Mouse (Mus musculus): Measurements from ENCODE around the gene Ndufa12. TPM values are rescaled to one million over a fixed set of nuclear protein-coding genes. Genes with fewer than 3 reads are reported as not detected.

Ndufa12 gene
- total RNA-seq (2021): 479 and 503 TPM in 2 replicates
- long read RNA-seq, experiment 1, transcript Ndufa12-201 (4 exons, 1,110 nt): major isoform, 336 of 349 reads
- long read RNA-seq, experiment 1, partial matches to known transcripts: 4 of 349 reads
- long read RNA-seq, experiment 1, other reads (novel, unspliced or antisense): 8 of 349 reads
- long read RNA-seq, experiment 2, transcript Ndufa12-201 (4 exons, 1,110 nt): major isoform, 398 of 411 reads
- long read RNA-seq, experiment 2, partial matches to known transcripts: 3 of 411 reads
- long read RNA-seq, experiment 2, other reads (novel, unspliced or antisense): 9 of 411 reads

DNA sequence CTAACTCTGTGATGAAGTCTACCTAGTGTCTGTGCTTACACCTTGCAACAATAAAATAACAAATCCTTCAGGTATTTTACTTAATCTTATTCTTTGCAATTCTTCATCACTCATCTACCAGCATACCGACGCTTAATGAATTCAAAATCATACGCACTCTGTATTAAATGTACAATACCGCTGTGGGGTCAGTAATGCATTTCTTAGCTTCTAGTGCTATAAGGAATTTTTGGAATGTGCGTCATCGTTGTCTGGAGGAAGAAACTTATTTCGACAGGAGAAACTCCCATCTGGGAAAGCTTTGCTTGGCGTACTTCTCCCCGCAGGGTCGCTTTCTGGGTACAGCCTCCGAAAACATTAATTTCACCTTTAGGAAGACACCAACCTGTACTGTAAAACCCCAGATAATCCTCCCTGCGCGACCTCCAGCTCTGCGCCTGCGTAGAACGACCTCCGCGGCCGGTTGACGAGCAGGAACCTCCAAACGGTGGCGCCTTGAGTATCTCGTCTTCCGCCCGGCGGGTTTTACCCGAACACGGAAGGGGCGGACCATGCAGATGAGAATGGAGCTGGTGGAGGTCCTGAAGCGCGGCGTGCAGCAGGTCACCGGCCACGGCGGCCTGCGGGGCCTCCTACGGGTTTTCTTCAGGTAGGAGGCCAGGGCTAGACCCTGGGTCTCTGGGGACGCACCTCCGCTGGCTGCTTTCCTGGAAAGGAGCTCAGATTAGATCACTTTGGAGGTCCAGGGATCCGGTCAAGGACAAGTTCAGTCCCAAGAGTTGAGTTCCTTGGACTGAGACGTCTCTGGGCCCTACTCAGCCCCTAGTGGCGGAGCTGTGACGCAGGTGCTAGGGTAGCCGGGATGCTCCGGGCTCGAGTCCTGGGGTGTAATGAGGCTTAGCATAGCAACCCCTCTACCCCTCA, at the start of gene Ndufa12:
TSS of gene Ndufa12 (plus strand) at position 239 of the 924 bp plus-strand sequence.
- peak; percentile 97 for DNase-seq

DNA sequence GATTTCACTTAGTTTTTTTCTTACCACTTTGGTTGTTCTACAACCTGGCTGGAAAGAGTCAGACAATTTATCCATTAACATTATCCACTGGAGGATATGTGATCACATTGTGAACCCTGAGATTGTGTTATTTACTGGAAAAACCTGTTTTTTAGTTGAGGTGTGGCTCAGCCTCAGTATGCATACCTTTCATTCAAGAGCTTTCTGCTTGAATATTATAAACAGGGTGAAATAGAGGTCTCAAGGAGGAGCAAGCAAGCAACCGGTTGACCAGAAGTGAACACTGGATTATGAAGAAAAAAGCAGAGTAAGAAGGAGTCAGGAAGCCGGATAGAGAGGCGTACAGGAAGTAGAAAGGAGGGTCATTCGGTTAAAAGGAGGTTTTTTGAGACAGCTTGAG, 47.0 kb upstream of the Ndufa12 start:
- DNase-seq: no peak

DNA sequence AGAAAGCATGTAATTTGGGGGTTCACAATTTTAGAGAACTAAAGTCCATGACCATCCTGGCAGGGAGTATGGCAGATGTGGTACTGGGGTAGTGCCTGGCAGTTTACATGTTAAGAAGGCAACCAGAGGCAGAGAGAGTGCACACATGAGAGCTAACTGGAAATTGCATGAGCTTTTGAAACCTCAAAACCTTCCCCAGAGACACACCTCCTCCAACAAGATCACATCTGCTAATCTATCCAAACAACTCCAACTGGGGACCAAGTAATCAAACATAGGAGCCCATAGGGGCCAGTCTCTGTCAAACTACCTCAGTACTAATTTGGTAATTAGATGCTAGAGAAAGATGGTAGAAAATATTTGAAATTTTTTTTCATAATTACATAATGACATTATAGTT, 44.7 kb upstream of the Ndufa12 start:
- DNase-seq: no peak

DNA sequence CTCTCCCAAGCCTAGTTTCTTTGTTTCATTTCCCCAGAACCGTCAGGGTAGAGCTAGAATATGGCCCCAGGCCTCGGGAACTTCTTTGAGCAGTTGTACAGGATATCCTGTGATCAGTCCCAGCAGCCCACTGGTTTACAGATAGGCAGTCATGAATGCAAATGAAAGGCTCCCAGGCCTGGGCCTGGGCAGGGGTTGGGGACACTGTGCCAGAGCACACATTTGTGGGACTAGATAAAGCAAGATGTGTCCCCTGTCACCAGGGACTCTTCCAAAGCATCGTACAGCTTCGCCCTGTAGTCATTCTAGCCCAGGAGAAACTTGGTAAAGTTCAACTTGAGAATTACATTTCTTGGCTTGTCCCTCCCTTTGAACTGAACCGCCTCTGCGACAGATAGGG, 39.6 kb upstream of the Ndufa12 start:
- DNase-seq: no peak

DNA sequence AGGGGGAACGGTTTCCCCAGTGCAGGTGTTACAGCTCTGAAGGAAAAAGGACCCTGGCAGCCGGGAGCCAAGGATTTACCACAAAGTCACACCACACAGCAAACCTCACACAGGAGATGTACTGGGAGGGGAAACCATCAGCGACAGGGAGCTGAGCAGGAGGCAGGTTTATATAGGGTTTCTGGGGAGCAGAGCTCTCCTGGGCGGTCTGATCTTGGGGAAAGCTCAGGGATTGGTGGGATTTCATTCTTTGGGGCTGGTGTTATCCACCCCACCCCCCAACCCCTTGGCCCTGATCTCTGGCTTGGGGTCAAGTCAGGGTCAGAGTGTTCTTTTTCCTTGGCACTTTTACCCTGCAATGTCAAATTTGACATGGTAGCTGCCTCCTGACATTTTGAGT, 39.1 kb upstream of the Ndufa12 start:
- no peak for DNase-seq

DNA sequence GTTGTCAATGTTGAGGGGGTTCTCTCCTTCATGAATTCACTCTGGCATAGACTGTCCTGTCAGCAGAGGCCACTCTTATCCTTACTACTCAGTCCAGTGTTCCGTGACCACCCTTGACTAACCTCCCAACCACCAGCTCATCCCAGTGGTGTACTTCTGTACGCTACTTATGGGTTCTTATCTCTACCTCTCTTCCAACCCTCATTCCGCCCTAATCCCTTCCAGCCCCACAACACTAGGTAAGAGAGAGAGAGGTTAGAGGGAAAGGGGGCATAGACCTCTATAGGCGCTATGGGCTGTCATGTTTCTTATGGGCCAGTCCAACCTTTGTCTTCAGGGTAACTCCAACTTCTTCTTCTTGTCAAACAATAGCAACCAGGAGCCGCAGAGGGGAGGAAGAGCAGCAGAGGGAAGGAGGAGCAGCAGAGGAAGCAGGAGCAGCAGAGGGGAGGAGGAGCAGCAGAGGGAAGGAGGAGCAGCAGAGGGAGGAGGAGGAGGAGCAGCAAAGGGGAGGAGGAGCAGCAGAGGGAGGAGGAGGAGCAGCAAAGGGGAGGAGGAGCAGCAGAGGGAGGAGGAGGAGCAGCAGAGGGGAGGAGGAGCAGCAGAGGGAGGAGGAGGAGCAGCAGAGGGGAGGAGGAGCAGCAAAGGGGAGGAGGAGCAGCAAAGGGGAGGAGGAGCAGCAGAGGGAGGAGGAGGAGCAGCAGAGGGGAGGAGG, 37.3 kb upstream of the Ndufa12 start:
- no peak for DNase-seq

DNA sequence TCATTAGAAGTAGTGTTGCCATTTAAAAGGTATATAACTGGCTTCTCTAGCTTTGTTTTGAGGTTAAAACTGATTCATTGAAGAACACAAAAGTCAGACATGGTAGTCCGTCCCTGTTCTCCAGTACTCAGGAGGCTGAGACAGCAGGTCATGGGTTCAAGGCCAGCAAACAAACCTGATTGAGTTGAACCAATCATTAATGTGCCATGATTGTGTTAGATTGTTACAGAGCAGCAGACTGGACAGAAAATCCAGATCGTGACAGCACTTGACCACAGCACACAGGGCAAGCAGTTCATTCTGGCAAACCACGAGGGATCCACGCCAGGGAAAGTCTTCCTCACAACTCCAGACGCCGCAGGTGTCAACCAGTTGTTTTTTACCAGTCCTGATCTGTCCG, 36.5 kb upstream of the Ndufa12 start:
- no peak for DNase-seq

DNA sequence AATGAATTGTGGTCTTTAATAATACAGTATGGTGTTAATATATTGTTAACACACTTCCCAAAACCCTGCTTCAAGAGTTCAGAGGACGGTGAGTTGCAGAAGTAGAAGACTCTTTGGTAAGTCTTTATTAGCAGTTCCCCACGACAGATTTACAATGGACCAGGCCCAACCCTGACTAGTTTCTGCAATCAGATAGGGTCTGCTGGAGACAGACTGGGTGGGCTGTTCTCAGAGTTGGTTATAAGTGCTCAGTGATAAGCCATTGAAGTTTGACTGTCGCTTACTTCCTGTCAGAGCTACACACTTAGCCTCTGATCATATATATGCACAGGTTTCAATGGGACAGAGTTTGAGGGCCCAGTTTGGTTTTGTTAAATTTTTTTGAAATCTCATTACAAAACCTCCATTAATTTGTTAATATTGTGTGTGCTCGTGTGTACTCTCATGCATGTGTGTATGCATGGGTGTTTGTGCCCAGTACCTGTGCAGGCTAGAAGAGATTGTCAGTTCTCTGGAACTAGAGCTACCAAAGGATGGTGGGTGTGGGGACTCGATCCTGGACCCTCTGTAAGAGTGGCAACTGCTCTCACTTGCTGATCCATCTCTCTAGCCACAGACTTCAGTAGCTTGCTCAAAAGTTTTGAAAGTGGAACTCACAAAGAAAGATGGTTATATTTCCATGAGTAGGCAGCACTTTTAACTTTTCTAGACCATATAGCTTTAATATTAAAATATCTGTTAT, 34.2 kb upstream of the Ndufa12 start:
- DNase-seq: no peak

DNA sequence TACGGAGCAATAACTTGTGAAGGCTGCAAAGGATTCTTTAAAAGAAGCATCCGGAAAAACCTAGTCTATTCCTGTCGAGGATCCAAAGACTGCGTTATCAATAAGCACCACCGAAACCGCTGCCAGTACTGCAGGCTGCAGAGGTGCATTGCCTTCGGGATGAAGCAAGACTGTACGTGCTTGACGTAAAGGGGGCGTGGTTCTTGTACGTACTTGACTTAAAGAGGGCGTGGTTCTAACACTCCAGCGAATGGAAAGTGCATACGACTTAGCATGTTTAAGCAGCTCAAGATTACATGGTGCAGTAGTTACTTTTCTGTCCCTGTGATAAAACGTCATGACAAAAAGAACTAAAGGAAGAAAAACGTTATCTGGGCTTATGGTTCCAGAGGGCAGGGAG, 33.1 kb upstream of the Ndufa12 start:
- DNase-seq: no peak

DNA sequence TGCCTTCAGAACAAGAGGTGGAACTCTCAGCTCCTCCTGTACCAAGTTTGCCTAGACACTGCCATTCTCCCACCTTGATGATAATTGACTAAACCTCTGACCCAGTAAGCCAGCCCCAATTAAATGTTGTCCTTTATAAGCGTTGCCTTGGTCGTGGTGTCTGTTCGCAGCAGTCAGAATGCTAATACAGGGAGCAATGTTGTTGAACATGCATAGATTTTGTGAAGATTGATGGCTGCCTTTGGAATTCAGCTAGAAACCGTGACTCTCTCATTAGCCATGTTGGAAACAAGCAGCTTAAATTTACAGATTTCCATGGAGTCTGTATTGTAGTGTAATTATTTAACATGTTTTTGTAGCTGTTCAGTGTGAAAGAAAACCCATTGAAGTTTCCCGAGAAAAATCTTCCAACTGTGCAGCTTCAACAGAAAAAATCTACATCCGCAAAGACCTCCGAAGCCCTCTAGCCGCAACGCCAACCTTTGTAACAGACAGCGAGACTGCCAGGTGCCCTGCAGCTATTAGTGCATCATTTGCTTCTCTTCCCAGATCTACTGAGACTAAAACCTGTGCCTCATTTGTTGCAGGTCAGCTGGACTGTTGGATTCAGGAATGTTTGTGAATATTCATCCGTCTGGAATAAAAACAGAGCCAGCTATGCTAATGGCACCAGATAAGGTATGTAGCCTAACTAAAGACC, 31.3 kb upstream of the Ndufa12 start:
- DNase-seq: no peak

DNA sequence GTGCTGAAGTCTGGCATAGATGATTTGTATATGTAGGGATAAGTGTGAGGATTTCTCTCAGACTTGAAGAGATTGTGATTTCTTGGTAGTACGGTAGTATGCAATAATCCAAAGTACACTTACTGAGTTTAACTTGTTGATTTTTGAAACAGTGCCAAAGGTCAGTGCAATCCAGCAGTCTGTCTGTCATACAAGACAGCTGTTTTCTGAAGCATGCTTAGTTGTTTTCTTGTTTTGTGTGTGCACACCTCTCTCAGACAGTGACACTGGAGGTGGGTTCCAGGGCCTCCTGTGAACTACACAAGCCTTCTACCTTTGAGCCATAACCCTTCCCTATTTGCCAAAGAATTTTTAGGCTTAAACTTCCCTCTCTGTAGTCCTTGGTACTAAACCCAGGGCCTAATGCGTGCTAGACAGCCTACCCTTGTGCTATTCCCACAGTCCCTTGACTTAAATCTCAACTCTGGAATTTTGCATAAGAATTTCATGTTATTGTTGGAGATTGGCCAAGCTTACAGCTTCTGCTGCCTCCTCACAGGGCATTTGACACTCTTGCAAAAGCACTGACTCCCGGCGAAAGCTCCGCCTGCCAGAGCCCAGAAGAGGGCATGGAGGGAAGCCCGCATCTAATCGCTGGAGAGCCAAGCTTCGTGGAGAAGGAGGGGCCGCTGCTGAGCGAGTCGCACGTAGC, 26.9 kb upstream of the Ndufa12 start:
- peak; percentile 19 for DNase-seq

DNA sequence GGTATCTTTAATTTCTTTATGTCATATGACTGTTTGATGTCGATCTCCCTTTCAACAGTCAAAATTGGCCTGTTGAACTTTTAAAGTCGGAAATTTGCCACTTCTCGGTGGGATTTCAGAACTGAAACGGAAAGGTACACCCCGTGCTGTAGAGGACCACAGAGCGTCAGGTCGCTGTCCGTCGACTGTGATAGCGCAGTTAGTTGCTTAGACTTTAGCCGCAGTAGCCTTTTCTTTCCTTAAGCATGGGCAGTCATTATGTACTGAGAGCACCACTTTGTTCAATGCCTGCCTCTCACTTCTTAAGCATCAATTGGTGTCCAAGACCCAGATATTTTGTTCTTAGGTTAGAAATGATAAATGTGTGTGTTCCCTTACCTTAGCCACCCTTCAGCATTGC, 26.4 kb upstream of the Ndufa12 start:
- no peak for DNase-seq

DNA sequence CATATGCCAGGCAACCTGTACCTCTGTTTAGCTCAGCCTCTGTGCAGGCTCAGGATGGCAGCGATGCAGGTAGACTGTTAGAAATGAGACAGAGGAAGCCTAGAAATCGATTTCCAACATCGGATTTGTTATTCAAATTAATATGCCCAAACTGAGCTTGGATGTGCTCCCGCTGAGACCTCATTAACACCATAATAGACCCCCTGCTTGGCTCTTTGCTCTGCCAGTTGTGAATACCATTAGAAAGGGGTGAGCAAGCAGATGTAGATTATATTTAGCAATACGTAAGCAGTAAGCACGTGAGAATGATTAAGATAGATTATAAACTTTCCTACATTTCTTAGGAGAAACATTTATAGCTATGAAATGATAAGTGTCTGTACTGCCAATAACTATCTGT, 25.8 kb upstream of the Ndufa12 start:
- no peak for DNase-seq

DNA sequence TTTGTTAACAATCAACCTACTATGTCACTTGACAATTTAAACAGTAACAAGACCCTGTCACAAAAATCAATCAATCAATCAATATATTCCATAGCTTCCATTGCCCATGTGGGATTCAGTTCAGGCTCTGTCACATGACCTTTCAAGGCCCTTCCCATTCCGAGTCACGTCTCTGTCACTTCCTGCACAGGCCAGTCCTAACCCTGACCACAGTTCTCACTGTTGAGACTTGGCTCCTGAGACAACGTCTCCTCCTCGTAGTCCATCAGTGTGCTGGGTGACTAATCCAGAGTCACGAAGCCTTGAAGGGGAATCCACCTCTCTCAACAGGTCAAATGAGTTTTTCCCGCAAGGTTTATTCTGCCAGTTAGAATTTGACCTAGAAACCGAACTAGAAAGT, 23.9 kb upstream of the Ndufa12 start:
- peak; percentile 58 for DNase-seq

DNA sequence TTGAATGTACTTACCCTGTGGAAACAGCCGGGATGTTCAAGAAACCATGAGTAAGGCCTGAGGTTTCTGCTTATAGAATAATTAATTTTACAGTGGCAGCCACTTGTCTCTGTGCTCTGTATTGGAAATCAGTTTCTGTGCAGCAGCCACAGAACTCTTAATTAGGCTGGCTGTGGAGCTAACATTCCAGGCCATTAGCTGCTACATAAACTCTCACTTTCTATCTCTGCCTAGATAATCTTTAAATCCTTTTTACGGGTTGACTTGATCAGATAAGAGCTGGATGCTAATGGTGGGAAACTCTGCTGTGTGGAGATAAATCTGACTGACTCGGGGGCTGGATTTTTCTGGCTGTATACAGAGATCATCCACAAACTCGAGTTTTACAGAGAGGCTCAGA, 15.3 kb upstream of the Ndufa12 start:
- DNase-seq: no peak

DNA sequence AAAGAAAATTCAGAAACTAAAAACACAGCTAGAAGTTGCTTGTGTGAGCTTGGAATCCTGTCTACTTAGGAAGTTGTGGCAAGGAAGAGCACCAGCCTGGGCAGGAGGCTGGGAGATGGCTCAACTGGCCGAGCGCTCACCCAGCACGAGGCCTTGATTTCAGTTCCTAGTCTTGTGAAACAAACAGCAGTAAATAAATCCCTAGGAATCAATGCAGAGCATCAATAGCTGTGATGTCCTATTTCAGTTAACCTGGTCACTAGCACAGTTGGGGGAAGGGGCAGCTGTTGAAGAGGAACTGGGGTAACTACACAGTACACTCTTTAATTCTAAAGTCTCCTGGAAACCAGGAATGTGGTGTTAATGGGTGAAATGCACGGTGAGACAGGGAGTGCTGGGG, 6.5 kb downstream of the Ndufa12 start:
- DNase-seq: no peak

DNA sequence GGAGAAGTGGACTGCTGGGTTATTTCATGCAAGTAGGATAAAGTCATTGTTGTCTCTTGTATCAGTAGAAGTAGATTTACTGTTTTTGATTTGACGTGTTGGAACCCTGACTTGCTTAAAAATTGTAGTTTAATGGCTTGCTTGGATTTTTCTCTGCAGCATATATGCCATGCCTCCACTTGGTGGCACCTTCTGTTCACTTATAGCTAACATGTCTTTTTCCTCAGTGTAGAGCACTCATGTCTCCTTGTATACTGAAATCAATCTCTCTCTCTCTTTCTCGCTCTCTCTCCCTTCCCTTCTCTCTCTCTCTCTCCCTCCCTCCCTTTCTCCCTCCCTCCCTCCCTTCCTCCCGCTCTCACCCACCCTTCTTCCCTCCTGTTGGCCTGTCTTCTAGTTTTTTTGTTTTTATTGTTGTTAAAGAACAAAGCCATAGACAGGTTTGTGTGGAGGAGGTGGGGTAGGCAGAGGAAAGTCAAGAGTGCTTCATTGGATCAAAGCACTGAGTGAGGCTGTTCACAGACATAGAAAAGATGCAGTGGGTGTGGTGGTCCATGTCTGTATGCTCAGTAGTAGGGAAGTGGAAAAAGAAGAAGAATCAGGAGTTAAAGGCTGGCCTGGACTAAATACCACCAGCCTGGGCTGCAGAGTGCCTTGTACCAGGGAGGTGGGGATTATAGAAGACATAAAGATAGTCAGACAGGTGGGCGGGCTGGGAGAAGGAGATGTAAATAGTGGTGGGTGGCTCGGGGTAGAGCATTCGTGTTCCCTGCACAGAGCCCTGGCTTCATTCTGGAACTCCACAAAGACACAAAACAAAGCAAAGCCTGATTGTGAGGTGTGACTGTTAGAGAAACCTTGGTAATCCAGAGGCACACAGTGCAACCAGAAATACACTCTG, 12.4 kb downstream of the Ndufa12 start:
- no peak for DNase-seq

DNA sequence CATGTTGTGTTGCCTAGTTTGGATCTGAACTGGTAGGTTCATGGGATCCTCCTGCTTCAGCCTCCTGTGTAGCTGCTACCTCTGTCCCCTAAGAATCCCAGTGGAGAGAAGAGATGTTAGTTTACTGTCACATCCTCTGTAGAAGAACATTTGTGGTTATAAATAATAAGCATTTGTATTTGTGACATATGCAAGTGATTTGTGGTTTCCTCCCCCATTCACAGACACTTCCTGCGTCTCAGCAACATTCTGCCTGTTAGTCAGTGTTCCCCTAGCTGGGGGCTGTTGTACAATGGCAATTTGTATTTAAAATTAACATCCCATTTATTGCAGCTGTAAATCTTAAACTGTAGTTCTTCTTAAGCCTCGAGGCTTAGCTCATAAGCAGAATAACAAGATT, 13.2 kb downstream of the Ndufa12 start:
- no peak for DNase-seq

DNA sequence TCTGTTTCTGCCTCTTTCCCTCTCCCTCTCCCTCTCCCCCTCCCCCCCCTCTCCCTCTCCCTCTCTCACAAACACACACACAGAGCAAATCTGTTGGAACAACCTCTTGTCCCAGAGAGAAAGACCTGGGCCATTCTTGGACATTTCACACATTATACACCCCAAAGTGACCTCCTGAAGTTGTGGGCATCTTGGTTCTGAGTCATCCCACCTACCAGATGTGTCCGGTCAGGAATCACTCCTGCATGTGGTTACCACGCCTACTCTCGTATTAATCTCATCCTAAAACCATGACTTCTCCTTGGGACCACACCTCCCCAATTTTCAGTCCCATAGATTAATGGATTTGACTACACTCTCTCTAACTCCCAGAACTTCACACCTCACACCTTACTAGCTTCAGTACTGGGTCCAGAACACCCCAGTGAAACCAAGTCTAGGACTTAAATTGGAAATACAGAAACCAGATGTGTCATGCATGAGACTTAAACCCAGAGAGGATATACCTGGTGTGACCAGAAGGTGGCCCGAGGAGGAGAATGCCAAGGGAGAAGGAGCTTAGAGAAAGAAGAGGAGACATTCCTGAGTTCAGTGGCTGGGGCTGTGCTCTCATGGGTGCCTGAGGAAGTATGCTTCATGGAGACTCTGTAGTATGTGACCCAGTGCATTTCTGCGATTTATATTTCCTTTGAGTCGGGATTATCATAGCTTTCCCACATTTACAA, 26.7 kb downstream of the Ndufa12 start:
- no peak for DNase-seq
